Mouse (Mus musculus): ENCODE measurements around the gene AC170998.1. TPM values are rescaled to one million over a fixed set of nuclear protein-coding genes. Genes with fewer than 3 reads are reported as not detected.
"Not testable (repeated sequence)": the region's sequence is repeated elsewhere in the genome, so short reads cannot be mapped to it uniquely, and the experiment has no call there.

The AC170998.1 gene
- polyA plus RNA-seq, 1 experiment from 2014 or later = 3.6 TPM

- Histone ChIP-seq H3K4me1 (peaks cover 16% of the 10 kb centered on the region), H3K27ac (no peak overlapping the region), H3K4me3 (replicated peaks) (peak overlapping the region; percentile 42), H3K27me3 (peaks cover 53% of the 10 kb centered on the region), H3K36me3 (replicated peaks) (no peaks in the 10 kb centered on the region), H3K4me2 (peak overlapping the region; percentile 73), H3K9ac (peak overlapping the region; percentile 38), H3K9me3 (no peaks in the 10 kb centered on the region)
- WGBS = 5% methylated on average over 24 of the region's 24 CpGs
- no peak for ATAC-seq (ENCODE audit: low FRiP score)
Measured at GRCm38 (mm10) chr17:28769875-28770421, 44.1 kb downstream of the AC170998.1 start.

GRCm38 (mm10) chr17:28771289-28771688, 45.4 kb downstream of the AC170998.1 start:
- Histone ChIP-seq H3K9ac (no peak overlapping the region), H3K36me3 (replicated peaks) (no peaks in the 10 kb centered on the region), H3K27me3 (peaks cover 53% of the 10 kb centered on the region), H3K4me1 (peaks cover 16% of the 10 kb centered on the region), H3K27ac (no peak overlapping the region), H3K4me2 (no peak overlapping the region), H3K4me3 (replicated peaks) (no peak overlapping the region), H3K9me3 (no peaks in the 10 kb centered on the region)
- no peak for ATAC-seq (ENCODE audit: low FRiP score)
- 92% methylated on average over 5 of the region's 5 CpGs for WGBS

GRCm38 (mm10) chr17:28774303-28774702, 48.4 kb downstream of the AC170998.1 start:
- H3K27ac ChIP-seq; H3K36me3 ChIP-seq (replicated peaks); H3K9me3 ChIP-seq; H3K4me3 ChIP-seq (replicated peaks); H3K9ac ChIP-seq; ATAC-seq (ENCODE audit: low FRiP score); H3K4me2 ChIP-seq: not testable (repeated sequence)
- Histone ChIP-seq H3K27me3 (peaks cover 33% of the 10 kb centered on the region), H3K4me1 (peaks cover 11% of the 10 kb centered on the region)
- 97% methylated on average over 7 of the region's 9 CpGs for WGBS

DNA sequence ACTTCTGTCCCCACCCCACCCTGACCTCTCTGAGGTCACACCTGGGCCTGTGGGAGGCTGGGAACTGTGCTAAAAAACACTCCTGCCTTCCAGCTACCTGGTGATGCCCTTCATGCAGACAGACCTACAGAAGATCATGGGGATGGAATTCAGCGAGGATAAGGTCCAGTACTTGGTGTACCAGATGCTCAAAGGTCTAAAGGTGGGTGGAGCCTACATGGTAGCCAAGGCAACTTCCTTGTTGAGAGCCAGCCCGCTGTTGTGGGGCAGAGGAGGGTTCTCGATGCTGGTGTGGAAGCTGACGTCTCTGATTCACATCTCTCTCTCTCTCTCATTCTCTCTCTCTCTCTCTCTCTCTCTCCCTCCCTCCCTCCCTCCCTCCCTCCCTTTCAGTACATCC, 49.3 kb downstream of the AC170998.1 start:
- Histone ChIP-seq H3K27me3 (peaks cover 24% of the 10 kb centered on the region), H3K36me3 (replicated peaks) (no peaks in the 10 kb centered on the region), H3K27ac (no peak overlapping the region), H3K4me3 (replicated peaks) (no peak overlapping the region), H3K9me3 (no peaks in the 10 kb centered on the region), H3K4me2 (no peak overlapping the region), H3K9ac (no peak overlapping the region), H3K4me1 (peaks cover 3% of the 10 kb centered on the region; the same call in 1 of the 2 replicates)
- WGBS = 85% methylated on average over 4 of the region's 4 CpGs
- ATAC-seq (ENCODE audit: low FRiP score) = no peak

Other genes with a start within 250 kb of the AC170998.1 start
- 34.9 and 37.4 TPM in 2 replicates for gene Fkbp5, start 208.6 kb upstream of the AC170998.1 start, polyA plus RNA-seq (2016; fragmentation: Nextera tagmentation; extraction: Ambion mirVana)
- not detected in 2 replicates for gene Armc12, start 195.3 kb upstream of the AC170998.1 start, polyA plus RNA-seq (2016; fragmentation: Nextera tagmentation; extraction: Ambion mirVana)
- gene Clpsl2, start 176.7 kb upstream of the AC170998.1 start, polyA plus RNA-seq (2016; fragmentation: Nextera tagmentation; extraction: Ambion mirVana) = not detected in 2 replicates
- gene Clps, start 165.3 kb upstream of the AC170998.1 start, polyA plus RNA-seq (2016; fragmentation: Nextera tagmentation; extraction: Ambion mirVana) = not detected in 2 replicates
- gene Lhfpl5, start 150.4 kb upstream of the AC170998.1 start, polyA plus RNA-seq (2016; fragmentation: Nextera tagmentation; extraction: Ambion mirVana) = 1.3 and 1.5 TPM in 2 replicates
- 124 and 130 TPM in 2 replicates for gene Srpk1, start 103.4 kb upstream of the AC170998.1 start, polyA plus RNA-seq (2016; fragmentation: Nextera tagmentation; extraction: Ambion mirVana)
- gene Slc26a8, start 35.9 kb upstream of the AC170998.1 start, polyA plus RNA-seq (2016; fragmentation: Nextera tagmentation; extraction: Ambion mirVana) = 0.80 and 0.90 TPM in 2 replicates
- gene Mapk14, start 34.8 kb upstream of the AC170998.1 start, polyA plus RNA-seq (2016; fragmentation: Nextera tagmentation; extraction: Ambion mirVana) = 38.0 and 39.8 TPM in 2 replicates
- gene Mapk13, start 43.2 kb downstream of the AC170998.1 start, polyA plus RNA-seq (2016; fragmentation: Nextera tagmentation; extraction: Ambion mirVana) = 2.5 and 5.3 TPM in 2 replicates
- 14.4 and 16.2 TPM in 2 replicates for gene Brpf3, start 75.0 kb downstream of the AC170998.1 start, polyA plus RNA-seq (2016; fragmentation: Nextera tagmentation; extraction: Ambion mirVana)
- gene Pnpla1, start 132.3 kb downstream of the AC170998.1 start, polyA plus RNA-seq (2016; fragmentation: Nextera tagmentation; extraction: Ambion mirVana) = not detected in 2 replicates
- gene 4930539E08Rik, start 189.2 kb downstream of the AC170998.1 start, polyA plus RNA-seq (2016; fragmentation: Nextera tagmentation; extraction: Ambion mirVana) = 0.23 TPM in 2 replicates
- 0.44 TPM in 1 of 2 replicates, not detected in the other for gene Pxt1, start 217.8 kb downstream of the AC170998.1 start, polyA plus RNA-seq (2016; fragmentation: Nextera tagmentation; extraction: Ambion mirVana)
- gene Kctd20, start 225.9 kb downstream of the AC170998.1 start, polyA plus RNA-seq (2016; fragmentation: Nextera tagmentation; extraction: Ambion mirVana) = 127 and 129 TPM in 2 replicates